Mouse (Mus musculus) limb, embryonic 10.5 days (tissue): Measurements from ENCODE around the gene Rnf216. TPM values are rescaled to one million over a fixed set of nuclear protein-coding genes. Genes with fewer than 3 reads are reported as not detected.

Experiments used
- DNase-seq: peaks from one replicate; pipeline ENCODE4 v3.0.0-alpha.2; 2017; ENCODE audit warnings: low spot score
- H3K27ac ChIP-seq: fragments of 300-500 bp; sonication (generic); 2 replicates; pipeline ENCODE4 v1.5.1; 2016; ENCODE audit warnings: mild to moderate bottlenecking
- H3K27me3 ChIP-seq: fragments of 300-500 bp; sonication (generic); 2 replicates; pipeline ENCODE4 v1.6.1; 2016; ENCODE audit warnings: low read depth, mild to moderate bottlenecking; ENCODE audit not compliant: poor library complexity, severe bottlenecking
- H3K36me3 ChIP-seq: fragments of 300-500 bp; sonication (generic); 2 replicates; pipeline ENCODE4 v1.6.1; 2016; ENCODE audit warnings: mild to moderate bottlenecking, moderate library complexity
- H3K4me1 ChIP-seq: fragments of 300-500 bp; sonication (generic); 2 replicates; pipeline ENCODE4 v1.6.1; 2016
- H3K4me3 ChIP-seq: fragments of 300-500 bp; sonication (generic); 2 replicates; pipeline ENCODE4 v1.5.1; 2016; ENCODE audit warnings: mild to moderate bottlenecking, moderate library complexity
- H3K9me3 ChIP-seq: fragments of 300-500 bp; sonication (generic); replicated peaks from 2 replicates; pipeline ENCODE4 v1.6.1; 2016; ENCODE audit warnings: mild to moderate bottlenecking
- WGBS: fragments of 180-500 bp; shearing (Covaris S2); methylation state at CpG from one replicate; pipeline ENCODE4 v1.1.7; 2016; 5-methylcytosine and 5-hydroxymethylcytosine counted together
- polyA plus RNA-seq: library from polyadenylated mRNA; unstranded; fragments of >200 nt; fragmentation: Nextera tagmentation; extraction: Ambion mirVana; gene quantifications from 2 replicates; pipeline ENCODE4 v1.2.1, GENCODE M21; 2016

Rnf216 gene
- polyA plus RNA-seq, 1 experiment from 2014 or later, result 51.5 TPM

- Histone ChIP-seq H3K9me3 (no peaks in the 10 kb centered on the region), H3K4me1 (no peaks in the 10 kb centered on the region), H3K27me3 (no peaks in the 10 kb centered on the region), H3K4me3 (no peak overlapping the region), H3K27ac (no peak overlapping the region), H3K36me3 (peaks cover 96% of the 10 kb centered on the region)
- WGBS, result 95% methylated on average over 1 of the region's 1 CpGs
- DNase-seq, result no peak
These were observed 33.0 kb downstream of the Rnf216 start for GRCm38 (mm10) chr5:143079806-143080205.

GRCm38 (mm10) chr5:143076603-143077143 lies 36.1 kb downstream of the Rnf216 start:
- no peaks in the 10 kb centered on the region for H3K4me1 ChIP-seq
- 95% methylated on average over 3 of the region's 3 CpGs for WGBS

GRCm38 (mm10) chr5:143075987-143076386 lies 36.8 kb downstream of the Rnf216 start:
- no peaks in the 10 kb centered on the region for H3K27me3 ChIP-seq
- no peaks in the 10 kb centered on the region for H3K9me3 ChIP-seq
- H3K4me1 ChIP-seq, result no peaks in the 10 kb centered on the region
- no peak overlapping the region for H3K27ac ChIP-seq
- peaks cover 98% of the 10 kb centered on the region for H3K36me3 ChIP-seq
- DNase-seq, result no peak
- no peak overlapping the region for H3K4me3 ChIP-seq
- 99% methylated on average over 2 of the region's 2 CpGs for WGBS

More at GRCm38 (mm10) chr5:143076603-143077143, 36.1 kb downstream of the Rnf216 start:
- H3K27ac ChIP-seq, result no peak overlapping the region
- H3K4me3 ChIP-seq, result no peak overlapping the region
- H3K27me3 ChIP-seq, result no peaks in the 10 kb centered on the region
- H3K36me3 ChIP-seq, result peaks cover 96% of the 10 kb centered on the region
- H3K9me3 ChIP-seq, result no peaks in the 10 kb centered on the region
- DNase-seq, result no peak

GRCm38 (mm10) chr5:143069048-143069447 lies 43.7 kb downstream of the Rnf216 start:
- Histone ChIP-seq H3K4me3 (no peak overlapping the region), H3K27me3 (no peaks in the 10 kb centered on the region), H3K4me1 (no peaks in the 10 kb centered on the region), H3K9me3 (no peaks in the 10 kb centered on the region), H3K36me3 (peaks cover 92% of the 10 kb centered on the region), H3K27ac (no peak overlapping the region)
- 87% methylated on average over 2 of the region's 2 CpGs for WGBS
- DNase-seq, result no peak

- 92% methylated on average over 3 of the region's 3 CpGs for WGBS
- no peak overlapping the region for H3K4me3 ChIP-seq
- no peak for DNase-seq
- H3K9me3 ChIP-seq, result no peaks in the 10 kb centered on the region
- H3K27ac ChIP-seq, result no peak overlapping the region
- no peaks in the 10 kb centered on the region for H3K4me1 ChIP-seq
- no peaks in the 10 kb centered on the region for H3K27me3 ChIP-seq
- peaks cover 92% of the 10 kb centered on the region for H3K36me3 ChIP-seq
These were observed 44.4 kb downstream of the Rnf216 start for GRCm38 (mm10) chr5:143068382-143068781.

GRCm38 (mm10) chr5:143066551-143066958 lies 46.2 kb downstream of the Rnf216 start:
- Histone ChIP-seq H3K27me3 (no peaks in the 10 kb centered on the region), H3K27ac (no peak overlapping the region), H3K4me1 (no peaks in the 10 kb centered on the region), H3K9me3 (no peaks in the 10 kb centered on the region), H3K4me3 (no peak overlapping the region), H3K36me3 (peaks cover 91% of the 10 kb centered on the region)
- peak; percentile 52 for DNase-seq
- WGBS, result 51% methylated on average over 1 of the region's 1 CpGs

GRCm38 (mm10) chr5:143066096-143066495 lies 46.7 kb downstream of the Rnf216 start:
- WGBS, result 94% methylated on average over 1 of the region's 1 CpGs
- H3K36me3 ChIP-seq, result peaks cover 91% of the 10 kb centered on the region
- H3K4me1 ChIP-seq, result no peaks in the 10 kb centered on the region
- H3K9me3 ChIP-seq, result no peaks in the 10 kb centered on the region
- H3K27ac ChIP-seq, result no peak overlapping the region
- no peaks in the 10 kb centered on the region for H3K27me3 ChIP-seq
- no peak for DNase-seq
- no peak overlapping the region for H3K4me3 ChIP-seq

GRCm38 (mm10) chr5:143065230-143065629 lies 47.6 kb downstream of the Rnf216 start:
- no peak overlapping the region for H3K4me3 ChIP-seq
- no peaks in the 10 kb centered on the region for H3K4me1 ChIP-seq
- DNase-seq, result no peak
- no peaks in the 10 kb centered on the region for H3K27me3 ChIP-seq
- WGBS, result 90% methylated on average over 2 of the region's 2 CpGs
- H3K36me3 ChIP-seq, result peaks cover 92% of the 10 kb centered on the region
- H3K27ac ChIP-seq, result no peak overlapping the region
- no peaks in the 10 kb centered on the region for H3K9me3 ChIP-seq

GRCm38 (mm10) chr5:143062251-143062650 lies 50.5 kb downstream of the Rnf216 start:
- WGBS, result 90% methylated on average over 3 of the region's 3 CpGs
- Histone ChIP-seq H3K4me3 (no peak overlapping the region), H3K4me1 (no peaks in the 10 kb centered on the region), H3K36me3 (peaks cover 96% of the 10 kb centered on the region), H3K9me3 (no peaks in the 10 kb centered on the region), H3K27ac (no peak overlapping the region), H3K27me3 (no peaks in the 10 kb centered on the region)
- no peak for DNase-seq

GRCm38 (mm10) chr5:143061511-143061910 lies 51.3 kb downstream of the Rnf216 start:
- Histone ChIP-seq H3K27ac (no peak overlapping the region), H3K4me1 (no peaks in the 10 kb centered on the region), H3K27me3 (no peaks in the 10 kb centered on the region), H3K36me3 (peaks cover 90% of the 10 kb centered on the region), H3K9me3 (no peaks in the 10 kb centered on the region), H3K4me3 (no peak overlapping the region)
- DNase-seq, result no peak
- 76% methylated on average over 3 of the region's 3 CpGs for WGBS

GRCm38 (mm10) chr5:143060774-143061385 lies 51.9 kb downstream of the Rnf216 start:
- Histone ChIP-seq H3K36me3 (peaks cover 89% of the 10 kb centered on the region), H3K4me3 (no peak overlapping the region), H3K27ac (no peak overlapping the region), H3K27me3 (no peaks in the 10 kb centered on the region), H3K4me1 (no peaks in the 10 kb centered on the region), H3K9me3 (no peaks in the 10 kb centered on the region)
- 39% methylated on average over 2 of the region's 2 CpGs for WGBS
- no peak for DNase-seq

- Histone ChIP-seq H3K4me1 (no peaks in the 10 kb centered on the region), H3K4me3 (no peak overlapping the region), H3K36me3 (peaks cover 82% of the 10 kb centered on the region), H3K27ac (no peak overlapping the region), H3K9me3 (no peaks in the 10 kb centered on the region), H3K27me3 (no peaks in the 10 kb centered on the region)
- no peak for DNase-seq
- WGBS, result 83% methylated on average over 1 of the region's 1 CpGs
These were observed 52.8 kb downstream of the Rnf216 start for GRCm38 (mm10) chr5:143059958-143060357.

GRCm38 (mm10) chr5:143059182-143059581 lies 53.6 kb downstream of the Rnf216 start:
- Histone ChIP-seq H3K4me1 (no peaks in the 10 kb centered on the region), H3K27me3 (no peaks in the 10 kb centered on the region), H3K9me3 (no peaks in the 10 kb centered on the region), H3K4me3 (no peak overlapping the region), H3K36me3 (peaks cover 74% of the 10 kb centered on the region), H3K27ac (no peak overlapping the region)
- DNase-seq, result no peak

GRCm38 (mm10) chr5:143058675-143059074 lies 54.1 kb downstream of the Rnf216 start:
- DNase-seq, result no peak
- Histone ChIP-seq H3K9me3 (no peaks in the 10 kb centered on the region), H3K4me3 (no peak overlapping the region), H3K4me1 (no peaks in the 10 kb centered on the region), H3K36me3 (peaks cover 73% of the 10 kb centered on the region), H3K27me3 (no peaks in the 10 kb centered on the region), H3K27ac (no peak overlapping the region)
